Mouse (Mus musculus): Measurements from ENCODE around the gene Slc16a5.
"Not testable (repeated sequence)": the region's sequence is repeated elsewhere in the genome, so short reads cannot be mapped to it uniquely, and the experiment has no call there.

Slc16a5 gene

GRCm38 (mm10) chr11:115448075-115448474 is 14.2 kb upstream of the Slc16a5 start:
- DNase-seq (ENCODE audit: low spot score), result no peak

DNA sequence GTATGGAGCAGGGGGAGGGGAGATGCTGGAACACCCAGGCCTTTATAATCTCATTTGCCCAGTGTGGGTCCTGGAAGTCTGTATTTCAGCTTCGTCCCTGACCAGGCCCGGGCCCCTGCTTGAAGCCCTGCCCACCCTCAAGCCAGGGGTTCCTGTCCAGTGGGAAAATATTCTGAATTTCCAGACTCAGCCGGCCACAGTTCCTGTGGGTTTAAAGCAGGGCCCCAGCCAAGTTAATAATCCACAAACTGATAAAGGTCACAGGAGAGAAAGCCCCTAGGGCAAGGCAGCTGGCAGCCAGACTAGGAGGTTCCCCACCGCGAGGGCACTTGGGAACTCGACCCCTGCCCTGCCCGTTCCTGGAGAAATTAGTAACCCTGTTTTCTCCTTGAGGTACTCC is 13.3 kb upstream of the Slc16a5 start:
- no peak for DNase-seq (ENCODE audit: low spot score)

GRCm38 (mm10) chr11:115450176-115450575 is 12.1 kb upstream of the Slc16a5 start:
- no peak for DNase-seq (ENCODE audit: low spot score)

GRCm38 (mm10) chr11:115451781-115452241 is 10.5 kb upstream of the Slc16a5 start:
- DNase-seq (ENCODE audit: low spot score), result no peak

DNA sequence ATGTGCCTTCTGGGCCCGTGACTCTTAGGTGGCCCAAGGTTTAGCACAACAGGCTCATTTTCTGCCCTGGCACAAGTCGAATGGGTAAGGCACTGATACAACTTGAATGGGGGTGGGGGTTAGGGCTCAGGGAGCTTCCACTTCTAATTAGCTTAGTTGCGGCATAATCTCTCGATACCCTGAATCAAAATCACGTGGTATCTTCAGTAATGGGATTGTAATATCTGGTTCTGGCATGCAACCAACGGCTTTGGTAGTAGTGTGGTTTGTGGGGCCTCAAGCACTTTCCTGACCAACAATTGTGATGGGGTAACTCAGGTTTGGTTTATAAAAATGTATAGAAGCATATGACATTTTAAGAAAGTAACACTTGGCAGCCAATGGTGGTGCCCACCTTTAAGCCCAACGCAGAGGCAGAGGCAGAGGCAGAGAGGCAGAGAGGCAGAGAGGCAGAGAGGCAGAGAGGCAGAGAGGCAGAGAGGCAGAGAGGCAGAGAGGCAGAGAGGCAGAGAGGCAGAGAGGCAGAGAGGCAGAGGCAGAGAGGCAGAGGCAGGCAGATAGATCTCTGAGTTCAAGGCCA is 9.9 kb upstream of the Slc16a5 start:
- no peak for DNase-seq (ENCODE audit: low spot score)

DNA sequence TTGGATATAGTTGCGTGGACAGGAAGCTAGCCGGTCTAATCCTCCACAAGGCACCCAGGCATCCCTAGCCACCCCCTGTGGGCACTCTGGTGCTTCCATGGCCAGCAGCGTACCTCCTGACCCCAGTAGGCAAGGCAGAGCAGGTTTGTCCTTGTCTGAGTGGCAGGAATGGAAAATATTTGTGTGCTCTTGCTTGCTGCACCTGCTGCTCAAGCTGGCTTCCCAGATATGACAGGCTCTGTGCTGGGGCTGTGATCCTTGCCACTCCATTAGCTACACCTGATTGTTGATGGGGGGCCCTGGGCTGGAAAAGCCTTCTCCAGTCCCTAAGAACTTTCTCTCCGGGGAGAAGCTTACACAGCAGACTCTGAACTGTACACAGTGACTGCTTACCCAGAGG is 9.0 kb upstream of the Slc16a5 start:
- DNase-seq (ENCODE audit: low spot score), result no peak

GRCm38 (mm10) chr11:115454822-115455221 is 7.5 kb upstream of the Slc16a5 start:
- DNase-seq (ENCODE audit: low spot score), result not testable (repeated sequence)

DNA sequence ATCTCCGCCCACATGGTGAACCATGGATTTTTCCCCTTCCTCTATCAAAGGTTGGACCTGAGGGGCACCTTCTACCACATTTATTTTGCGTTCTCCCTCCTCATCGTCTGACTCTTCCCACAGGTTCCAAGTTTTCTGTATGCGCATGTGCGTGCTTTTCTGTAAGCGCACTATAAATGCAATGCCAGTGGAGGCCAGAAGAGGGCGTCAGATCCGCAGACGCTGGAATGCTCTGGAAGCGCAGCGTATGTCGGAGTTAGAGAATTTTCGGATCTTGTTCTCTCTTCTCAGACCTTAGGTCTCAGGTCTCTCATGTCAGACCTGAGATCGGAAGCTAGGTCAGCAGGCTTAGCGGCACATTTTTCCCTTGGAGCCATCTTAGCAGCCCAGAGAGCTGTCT is 6.7 kb upstream of the Slc16a5 start:
- DNase-seq (ENCODE audit: low spot score), result no peak

- no peak for DNase-seq (ENCODE audit: low spot score)
Measured at GRCm38 (mm10) chr11:115456182-115456581, 6.1 kb upstream of the Slc16a5 start.

- DNase-seq (ENCODE audit: low spot score), result no peak
Measured at GRCm38 (mm10) chr11:115457405-115457804, 4.9 kb upstream of the Slc16a5 start.

- no peak for DNase-seq (ENCODE audit: low spot score)
Measured at GRCm38 (mm10) chr11:115460976-115461375, 1.3 kb upstream of the Slc16a5 start.

DNA sequence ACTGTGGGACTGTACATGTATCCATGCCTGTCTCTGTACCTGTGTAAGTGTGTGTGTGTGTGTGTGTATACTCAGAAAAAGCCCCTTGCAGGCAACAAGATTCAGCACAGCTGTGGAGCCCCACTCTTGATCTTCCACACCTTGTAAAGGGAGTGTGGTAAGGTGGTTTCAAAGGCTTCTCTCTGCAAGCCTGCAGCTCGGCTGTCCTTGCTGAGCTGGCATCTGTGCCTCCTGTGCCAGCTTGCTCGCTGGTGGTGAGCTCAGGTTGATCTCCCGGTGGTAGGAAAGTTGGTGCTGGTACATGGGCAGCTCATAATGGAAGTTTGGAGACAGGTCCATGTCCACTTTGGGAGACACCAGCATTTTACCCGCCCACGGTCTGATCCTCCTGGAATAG is 430 bp upstream of the Slc16a5 start:
- no peak for DNase-seq (ENCODE audit: low spot score)

- no peak for DNase-seq (ENCODE audit: low spot score)
Measured at GRCm38 (mm10) chr11:115463397-115463796, 1.1 kb downstream of the Slc16a5 start.

GRCm38 (mm10) chr11:115464851-115465250 is 2.6 kb downstream of the Slc16a5 start:
- DNase-seq (ENCODE audit: low spot score), result no peak

DNA sequence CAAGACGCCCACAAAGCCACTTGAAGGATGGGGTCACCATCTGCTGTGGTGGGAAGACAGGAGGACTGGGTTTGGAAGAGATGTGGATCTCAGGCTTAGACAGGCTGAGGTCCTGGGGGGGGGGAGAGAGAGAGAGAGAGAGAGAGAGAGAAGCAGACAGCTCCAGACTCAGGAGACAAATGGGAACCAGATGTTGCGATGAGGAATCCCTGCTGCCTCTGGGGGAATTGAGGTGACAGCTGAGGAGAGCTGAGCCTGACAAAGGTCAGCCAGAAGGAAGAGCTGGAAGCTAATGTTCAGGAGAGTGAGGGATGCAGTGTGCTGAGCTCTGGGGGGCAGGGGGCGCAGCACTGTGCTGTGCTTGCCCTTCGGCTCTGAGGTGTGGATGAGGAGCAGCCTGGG is 4.9 kb downstream of the Slc16a5 start:
- DNase-seq (ENCODE audit: low spot score), result no peak

GRCm38 (mm10) chr11:115472183-115472582 is 9.9 kb downstream of the Slc16a5 start:
- no peak for DNase-seq (ENCODE audit: low spot score)

DNA sequence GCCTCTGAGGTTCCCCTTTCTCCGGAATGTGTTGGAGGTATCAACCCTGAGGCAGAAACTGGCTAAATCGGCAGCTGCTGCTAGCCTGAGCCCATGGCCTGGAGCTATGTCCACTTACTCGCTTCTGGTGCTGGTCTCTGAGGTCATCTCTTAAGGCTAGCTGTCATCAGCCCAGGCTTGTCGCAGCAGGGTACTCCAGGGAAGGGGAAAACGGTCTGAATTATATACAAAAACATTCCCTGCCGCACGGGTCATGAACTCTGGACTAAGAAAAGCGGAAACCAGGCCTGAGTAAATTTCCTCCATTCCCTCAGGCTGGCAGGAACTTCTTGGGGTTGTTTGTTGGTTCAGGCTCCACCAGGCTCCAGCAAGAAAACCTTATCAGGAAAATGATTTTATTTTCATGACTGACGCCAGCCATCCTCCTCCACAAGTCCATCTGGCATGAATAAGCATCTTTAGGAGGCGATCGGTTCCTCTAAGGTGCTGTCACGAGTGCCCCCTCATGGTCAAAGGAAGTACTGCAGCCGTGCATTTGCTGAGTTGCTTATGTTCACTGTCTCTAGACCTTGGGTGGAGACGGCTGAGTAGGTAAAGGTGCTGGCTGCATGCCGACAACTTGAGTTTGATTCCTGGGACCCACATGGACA is 11.5 kb downstream of the Slc16a5 start:
- peak; percentile 95 for DNase-seq (ENCODE audit: low spot score)

DNA sequence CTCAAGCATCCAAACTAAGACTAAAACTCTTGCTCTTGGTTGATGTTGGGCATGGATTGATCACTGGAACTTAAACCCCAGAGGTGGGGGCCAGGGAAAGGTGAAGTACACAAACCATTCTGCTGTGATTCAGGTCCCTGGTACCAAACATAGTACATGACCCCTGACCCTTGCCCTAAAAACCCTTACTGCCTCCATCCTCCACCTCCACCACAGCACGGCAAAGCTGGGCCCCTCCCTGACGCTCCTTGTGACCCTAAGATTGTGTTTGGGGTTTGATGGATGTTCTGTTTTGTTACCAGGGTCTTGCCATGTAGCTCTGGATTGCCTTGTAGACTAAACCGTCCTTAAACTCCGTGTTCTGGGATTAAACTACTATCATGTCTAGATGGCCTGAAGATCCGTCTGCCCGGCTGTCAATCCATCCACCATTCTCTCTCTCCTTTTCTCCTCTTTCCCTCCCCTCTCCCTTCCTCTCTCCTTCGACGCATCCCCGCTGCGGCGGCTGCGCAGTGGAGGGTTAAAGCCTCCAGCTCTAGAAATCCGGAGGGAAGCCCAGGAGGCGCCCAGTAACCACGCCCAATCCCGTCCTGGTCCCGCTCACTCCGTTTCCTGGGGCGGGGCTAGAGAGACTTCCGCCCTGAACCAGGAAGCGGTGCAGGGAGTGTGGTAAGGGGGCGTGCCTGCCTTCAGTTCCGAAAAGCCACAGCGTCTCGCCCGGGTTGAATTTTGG is 12.9 kb downstream of the Slc16a5 start, which contains the start of gene Armc7:
Armc7 (plus strand) TSS at position 643 of the 733 bp plus-strand sequence.
- peak; percentile 84 for DNase-seq (ENCODE audit: low spot score)

DNA sequence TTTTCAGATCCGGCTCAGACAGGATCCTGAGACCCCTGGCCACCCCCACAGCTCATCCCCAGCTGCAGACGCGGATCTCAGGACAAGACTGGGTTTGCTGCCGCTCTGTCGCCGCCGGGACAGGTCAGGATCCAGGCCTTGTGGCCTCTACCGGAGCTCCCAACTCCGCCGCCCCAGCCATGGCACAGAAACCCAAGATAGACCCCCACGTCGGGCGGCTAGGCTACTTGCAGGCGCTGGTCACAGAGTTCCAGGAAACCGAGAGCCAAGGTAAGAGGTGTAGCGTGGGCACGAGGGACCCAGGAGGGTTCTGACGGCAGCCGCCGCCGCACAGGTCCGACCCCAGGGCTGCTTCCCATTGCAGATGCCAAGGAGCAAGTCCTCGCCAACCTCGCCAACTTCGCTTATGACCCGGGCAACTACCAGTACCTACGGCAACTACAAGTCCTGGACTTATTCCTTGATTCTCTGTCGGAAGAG is 13.5 kb downstream of the Slc16a5 start:
- DNase-seq (ENCODE audit: low spot score), result no peak

GRCm38 (mm10) chr11:115476630-115477029 is 14.4 kb downstream of the Slc16a5 start:
- DNase-seq (ENCODE audit: low spot score), result not testable (repeated sequence)

DNA sequence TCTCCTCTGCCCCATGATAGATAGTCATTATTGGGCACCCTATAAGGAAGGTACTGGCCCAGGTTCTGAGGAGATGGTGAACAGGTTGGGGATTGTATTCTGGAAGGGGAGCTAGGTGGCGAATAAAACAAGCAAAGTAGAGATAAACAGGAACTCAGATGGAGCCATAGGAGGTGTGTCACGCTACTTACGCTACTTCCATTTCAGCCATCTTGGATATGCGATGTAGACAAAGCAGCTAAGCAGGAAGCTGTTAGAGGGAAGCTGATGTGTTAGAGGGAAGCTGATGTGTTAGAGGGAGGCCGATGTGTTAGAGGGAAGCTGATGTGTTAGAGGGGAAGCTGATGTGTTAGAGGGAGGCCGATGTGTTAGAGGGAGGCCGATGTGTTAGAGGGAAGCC is 15.1 kb downstream of the Slc16a5 start:
- not testable (repeated sequence) for DNase-seq (ENCODE audit: low spot score)

- DNase-seq (ENCODE audit: low spot score), result no peak
Measured at GRCm38 (mm10) chr11:115478296-115478938, 16.1 kb downstream of the Slc16a5 start.

Data from ovary, postnatal 10 days (tissue).